Mouse (Mus musculus) cerebellum, postnatal 14 days (tissue): ENCODE results near the gene Carns1.

Source experiments
- DNase-seq, 2 experiments: peaks; one replicate each; pipeline ENCODE4 v3.0.0; 2021; ENCODE audit warnings: mixed read lengths in 2 of 2

Carns1 gene

GRCm38 (mm10) chr19:4170723-4171392 is 4.4 kb downstream of the Carns1 start:
- DNase-seq = no peak

- peak; percentile 71 to 74 for DNase-seq
Measured at GRCm38 (mm10) chr19:4169810-4170209, 5.5 kb downstream of the Carns1 start.

GRCm38 (mm10) chr19:4169378-4169784 is 5.9 kb downstream of the Carns1 start:
- DNase-seq = peak; percentile 100

GRCm38 (mm10) chr19:4166678-4167476 is 8.4 kb downstream of the Carns1 start:
- no peak for DNase-seq

- DNase-seq = no peak
Measured at GRCm38 (mm10) chr19:4164721-4165120, 10.6 kb downstream of the Carns1 start.

- DNase-seq = no peak
Measured at GRCm38 (mm10) chr19:4164100-4164499, 11.2 kb downstream of the Carns1 start.

- no peak for DNase-seq
Measured at GRCm38 (mm10) chr19:4163543-4163887, 11.8 kb downstream of the Carns1 start.

GRCm38 (mm10) chr19:4162646-4163542 is 12.4 kb downstream of the Carns1 start, which contains the start of gene Rps6kb2:
Gene Rps6kb2 (minus strand): TSS chr19:4163354.
- DNase-seq = peak; percentile 97 to 98

- no peak for DNase-seq
Measured at GRCm38 (mm10) chr19:4159049-4159448, 16.2 kb downstream of the Carns1 start.

- DNase-seq = no peak
Measured at GRCm38 (mm10) chr19:4156771-4157170, 18.5 kb downstream of the Carns1 start.

- peak in 1 of 2 experiments; percentile 19 for DNase-seq
Measured at GRCm38 (mm10) chr19:4156073-4156579, 19.2 kb downstream of the Carns1 start.

GRCm38 (mm10) chr19:4155223-4156072 is 19.8 kb downstream of the Carns1 start:
- no peak for DNase-seq

- peak in 1 of 2 experiments; percentile 17 for DNase-seq
Measured at GRCm38 (mm10) chr19:4154437-4155222, 20.6 kb downstream of the Carns1 start.

- peak; percentile 68 to 78 for DNase-seq
Measured at GRCm38 (mm10) chr19:4153232-4153654, 22.0 kb downstream of the Carns1 start, which contains the start of gene Ptprcap. Gene Ptprcap (plus strand): TSS chr19:4153604.

- peak; percentile 61 to 68 for DNase-seq
Measured at GRCm38 (mm10) chr19:4152445-4153231, 22.6 kb downstream of the Carns1 start.

GRCm38 (mm10) chr19:4151898-4152297 is 23.4 kb downstream of the Carns1 start:
- no peak for DNase-seq

- no peak for DNase-seq
Measured at GRCm38 (mm10) chr19:4151488-4151860, 23.8 kb downstream of the Carns1 start.

- DNase-seq = no peak
Measured at GRCm38 (mm10) chr19:4150567-4151487, 24.5 kb downstream of the Carns1 start.
